Mouse (Mus musculus) cortical plate, adult 2 months (tissue): ENCODE measurements around the gene Ifngr2.

Source experiments
- CTCF ChIP-seq: fragments of 200-500 bp; IDR thresholded peaks from 2 replicates; pipeline ENCODE4 v1.5.1; 2011; ENCODE audit warnings: mild to moderate bottlenecking, control low read depth, low read length; ENCODE audit not compliant: insufficient read depth; ENCODE audit errors: extremely low read depth
- POLR2A ChIP-seq: fragments of 200-500 bp; IDR thresholded peaks from 2 replicates; pipeline ENCODE4 v1.6.1; 2011; ENCODE audit warnings: mild to moderate bottlenecking, low read length, control low read depth; ENCODE audit not compliant: insufficient read depth; ENCODE audit errors: extremely low read depth

DNA sequence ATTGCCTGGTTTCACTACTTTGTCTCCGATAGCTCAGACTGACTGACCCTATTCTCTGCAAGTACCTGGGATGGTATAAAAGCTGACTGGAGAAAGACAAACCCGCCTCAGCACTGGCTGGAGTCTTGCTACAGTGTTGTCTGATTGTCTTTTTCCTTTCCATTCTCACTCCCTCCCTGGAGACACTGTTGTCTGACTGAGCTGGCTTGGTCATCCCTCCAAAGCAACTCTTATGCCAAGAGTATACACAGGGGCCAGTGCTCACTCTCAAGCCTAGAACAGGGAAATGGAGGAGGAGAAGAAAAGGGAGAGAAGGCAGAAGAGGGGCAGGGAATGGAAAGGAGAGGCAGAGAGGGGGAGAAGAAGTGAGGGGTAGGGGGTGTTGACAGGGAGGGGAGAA is 14.4 kb upstream of the Ifngr2 start:
- no peak for TF ChIP-seq CTCF
- TF ChIP-seq POLR2A: no peak
